Mouse (Mus musculus) large intestine, adult 2 months (tissue): ENCODE measurements around the gene Cdc42bpg. TPM values are rescaled to one million over a fixed set of nuclear protein-coding genes. Genes with fewer than 3 reads are reported as not detected.
"Not testable (repeated sequence)": the region's sequence is repeated elsewhere in the genome, so short reads cannot be mapped to it uniquely, and the experiment has no call there.

Experiments
- DNase-seq: peaks from one replicate; pipeline ENCODE4 v3.0.0-alpha.2; 2012; ENCODE audit warnings: low read depth, low spot score
- WGBS: fragments of 180-500 bp; shearing (Covaris S2); methylation state at CpG from one replicate; pipeline ENCODE4 v1.1.7; 2018; 5-methylcytosine and 5-hydroxymethylcytosine counted together
- polyA plus RNA-seq: library from polyadenylated mRNA; depleted of rRNA; stranded (reverse); fragments of >200 nt; gene quantifications from 2 replicates; pipeline ENCODE4 v1.2.3, GENCODE M21; 2012

Cdc42bpg gene
- polyA plus RNA-seq, 1 experiment = 20.7 TPM

DNA sequence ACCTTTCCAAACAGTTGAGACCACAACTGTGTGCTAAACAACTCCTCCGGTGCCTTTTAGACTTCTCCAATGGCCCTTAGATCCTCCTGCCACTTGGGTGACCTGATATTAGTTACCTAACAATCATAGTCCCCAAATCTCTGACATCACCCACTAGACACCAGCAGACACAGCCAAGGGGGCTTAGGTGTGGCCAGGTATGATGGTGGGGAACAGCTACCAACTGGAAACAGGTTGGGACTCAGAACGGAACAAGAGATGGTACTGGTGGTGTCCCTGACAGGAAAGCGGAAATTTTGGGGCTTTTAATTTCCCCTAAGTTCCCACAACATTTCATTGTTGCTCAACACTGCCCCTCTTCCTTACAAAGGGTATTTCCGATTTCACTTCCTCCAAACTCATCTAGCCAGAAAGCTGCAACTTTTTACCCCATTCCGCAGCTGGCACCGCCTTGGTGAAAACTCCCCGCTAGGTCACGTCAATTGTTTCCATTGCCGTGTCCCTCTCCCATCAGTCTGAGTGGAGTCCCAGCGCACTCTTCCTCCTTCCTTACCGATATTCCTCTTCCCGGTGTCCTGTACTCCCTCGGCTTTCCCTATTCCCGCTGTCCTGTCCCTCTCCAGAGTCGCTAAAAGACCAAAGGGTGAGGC, 30.4 kb upstream of the Cdc42bpg start:
- DNase-seq = no peak
- WGBS = 5% methylated on average over 15 of the region's 15 CpGs

DNA sequence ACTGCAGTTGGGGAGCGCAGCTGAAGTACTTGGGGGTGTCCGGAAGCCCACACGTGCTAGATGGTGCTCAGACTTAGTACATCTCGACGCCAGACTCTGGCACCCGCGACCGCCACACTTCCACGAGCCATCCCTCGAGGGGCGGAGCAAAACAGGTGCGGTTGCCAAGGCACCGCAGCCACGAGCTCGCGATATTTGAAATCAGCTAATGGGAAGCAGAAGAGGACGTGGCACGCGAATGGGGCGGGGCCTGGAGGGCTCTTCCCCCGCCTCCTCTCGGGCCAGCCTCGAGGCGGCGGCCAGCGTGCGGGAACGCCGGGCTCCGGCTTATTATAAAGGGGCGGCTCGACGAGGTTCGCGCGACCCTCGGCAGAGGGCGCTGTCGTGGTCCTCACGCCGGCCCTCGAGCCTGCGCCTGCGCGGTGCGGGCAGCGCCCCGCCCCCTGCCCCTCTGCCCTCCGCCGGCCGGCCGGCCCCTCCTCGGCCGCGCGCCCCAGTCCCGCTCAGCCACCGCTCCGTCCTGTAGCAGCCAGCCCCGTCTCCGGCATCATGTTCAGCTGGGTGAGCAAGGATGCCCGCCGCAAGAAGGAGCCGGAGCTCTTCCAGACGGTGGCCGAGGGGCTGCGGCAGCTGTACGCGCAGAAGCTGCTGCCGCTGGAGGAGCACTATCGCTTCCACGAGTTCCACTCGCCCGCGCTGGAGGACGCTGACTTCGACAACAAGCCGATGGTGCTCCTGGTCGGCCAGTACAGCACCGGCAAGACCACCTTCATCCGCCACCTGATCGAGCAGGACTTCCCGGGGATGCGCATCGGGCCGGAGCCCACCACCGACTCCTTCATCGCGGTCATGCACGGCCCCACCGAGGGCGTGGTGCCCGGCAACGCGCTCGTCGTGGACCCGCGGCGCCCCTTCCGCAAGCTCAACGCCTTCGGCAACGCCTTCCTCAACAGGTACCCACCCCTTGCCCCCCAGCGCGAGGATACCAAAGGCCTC, 29.5 kb upstream of the Cdc42bpg start, which contains the start of gene Ehd1:
Gene Ehd1, plus strand, starts transcription at position 300 of the 996 bp plus-strand sequence.
- no peak for DNase-seq
- WGBS = under 1% methylated on average over 106 of the region's 106 CpGs

GRCm38 (mm10) chr19:6277661-6278438, 28.4 kb upstream of the Cdc42bpg start:
- no peak for DNase-seq
- WGBS = 3% methylated on average over 10 of the region's 10 CpGs

- DNase-seq = no peak
- 14% methylated on average over 6 of the region's 6 CpGs for WGBS
Measured at GRCm38 (mm10) chr19:6278439-6279073, 27.7 kb upstream of the Cdc42bpg start.

DNA sequence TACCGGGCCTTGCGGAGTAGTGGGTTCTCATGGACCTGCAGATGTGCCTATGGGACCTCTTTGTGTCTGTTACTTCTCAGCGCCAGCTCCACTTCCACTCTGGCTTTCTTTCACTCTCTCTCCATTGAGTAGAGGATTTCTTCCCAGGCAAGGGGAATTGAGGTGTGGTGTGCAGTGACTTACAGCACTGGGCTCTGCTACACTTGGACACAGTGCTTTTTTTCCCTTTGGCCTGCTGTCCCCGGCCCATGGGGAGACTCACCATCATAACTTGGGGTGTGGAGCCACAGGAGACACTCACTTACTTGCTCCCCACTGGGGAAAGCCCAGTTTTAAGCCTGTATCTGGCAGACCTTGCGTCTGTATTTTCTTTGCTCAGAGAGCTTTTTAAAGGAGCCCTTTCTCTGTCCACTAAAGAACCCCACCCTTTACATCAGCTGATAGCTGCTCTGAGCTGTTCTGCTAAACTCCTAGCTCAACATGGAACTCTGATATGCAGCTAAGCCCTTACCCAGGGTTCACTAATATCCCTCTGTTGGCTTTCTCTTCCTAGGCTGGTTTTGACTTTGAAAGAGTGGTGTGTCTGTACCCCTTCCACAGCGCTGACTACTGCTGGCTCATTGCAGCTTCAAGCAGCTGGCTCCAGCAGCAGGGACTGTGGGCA, 26.6 kb upstream of the Cdc42bpg start:
- 75% methylated on average over 6 of the region's 6 CpGs for WGBS
- DNase-seq = no peak

DNA sequence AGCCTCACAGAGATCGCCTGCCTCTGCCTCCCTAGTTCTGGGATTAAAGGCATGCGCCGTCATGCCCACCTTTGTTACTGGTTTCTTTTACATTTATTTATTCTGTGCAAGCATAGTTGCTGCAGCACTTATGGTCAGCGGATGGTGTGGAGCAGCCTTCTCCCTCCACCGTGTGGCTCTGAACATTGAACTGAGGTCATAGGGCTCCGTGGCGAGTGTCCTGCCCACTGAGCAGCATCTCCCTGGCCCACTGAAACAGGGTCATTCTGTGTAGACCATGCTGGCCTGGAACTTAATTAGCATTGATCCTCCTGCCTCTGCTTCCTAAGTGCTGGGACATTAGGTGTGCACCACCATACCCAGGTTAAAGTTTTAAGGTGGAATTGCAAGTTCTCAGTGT, 25.7 kb upstream of the Cdc42bpg start:
- 92% methylated on average over 7 of the region's 7 CpGs for WGBS
- no peak for DNase-seq

DNA sequence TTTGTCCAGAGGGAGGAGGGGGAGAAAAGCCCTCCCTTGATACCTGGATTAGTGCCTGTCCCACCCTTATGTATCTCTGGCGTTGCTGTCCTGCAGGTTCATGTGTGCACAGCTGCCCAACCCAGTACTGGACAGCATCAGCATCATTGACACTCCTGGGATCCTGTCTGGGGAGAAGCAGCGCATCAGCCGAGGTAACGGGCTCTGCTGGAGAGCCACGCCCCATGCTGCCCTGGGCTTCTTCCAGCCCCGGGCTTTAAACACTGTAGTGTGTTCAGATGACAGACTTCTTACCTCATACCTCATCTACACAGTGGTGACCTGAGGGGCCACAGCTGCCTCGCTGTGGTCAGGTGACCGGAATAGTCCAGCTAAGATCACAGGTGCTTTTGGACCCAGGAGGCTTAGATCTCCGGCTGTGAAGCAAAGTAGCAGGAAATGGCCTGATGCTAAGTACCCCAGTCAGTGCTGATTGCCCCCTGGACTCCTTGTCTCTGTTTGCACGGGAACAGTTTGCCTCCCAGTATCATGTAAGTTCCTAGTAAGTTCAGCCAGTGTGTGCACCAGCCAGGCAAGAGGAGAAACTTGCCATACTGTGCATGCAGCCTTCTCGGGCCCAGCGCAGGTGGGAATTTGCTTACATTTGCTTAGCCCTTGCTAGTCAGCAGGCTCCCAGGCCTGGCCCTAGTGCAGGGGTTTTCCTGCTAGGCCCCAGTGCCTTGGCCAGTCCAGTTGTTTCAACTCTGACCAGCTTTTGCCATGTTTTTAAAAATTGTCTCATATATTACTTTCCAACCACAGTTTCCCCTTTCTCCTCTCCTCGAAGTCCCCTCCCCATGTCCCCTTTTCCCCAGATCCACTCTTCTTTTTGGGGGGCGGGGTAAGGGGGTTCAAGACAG, 24.9 kb upstream of the Cdc42bpg start:
- 72% methylated on average over 14 of the region's 14 CpGs for WGBS
- DNase-seq = no peak

- no peak for DNase-seq
- whole genome bisulfite sequencing = 67% methylated on average over 5 of the region's 5 CpGs
Measured at GRCm38 (mm10) chr19:6283001-6283400, 23.3 kb upstream of the Cdc42bpg start.

GRCm38 (mm10) chr19:6284502-6284901, 21.8 kb upstream of the Cdc42bpg start:
- WGBS = 93% methylated on average over 12 of the region's 12 CpGs
- no peak for DNase-seq

GRCm38 (mm10) chr19:6285226-6285625, 21.0 kb upstream of the Cdc42bpg start:
- no peak for DNase-seq
- 61% methylated on average over 8 of the region's 8 CpGs for WGBS

- 67% methylated on average over 7 of the region's 7 CpGs for WGBS
- no peak for DNase-seq
Measured at GRCm38 (mm10) chr19:6285632-6286433, 20.4 kb upstream of the Cdc42bpg start.

- WGBS = 86% methylated on average over 19 of the region's 19 CpGs
- no peak for DNase-seq
Measured at GRCm38 (mm10) chr19:6286434-6287401, 19.5 kb upstream of the Cdc42bpg start.

- 69% methylated on average over 13 of the region's 13 CpGs for WGBS
- no peak for DNase-seq
Measured at GRCm38 (mm10) chr19:6288236-6288894, 17.9 kb upstream of the Cdc42bpg start.

DNA sequence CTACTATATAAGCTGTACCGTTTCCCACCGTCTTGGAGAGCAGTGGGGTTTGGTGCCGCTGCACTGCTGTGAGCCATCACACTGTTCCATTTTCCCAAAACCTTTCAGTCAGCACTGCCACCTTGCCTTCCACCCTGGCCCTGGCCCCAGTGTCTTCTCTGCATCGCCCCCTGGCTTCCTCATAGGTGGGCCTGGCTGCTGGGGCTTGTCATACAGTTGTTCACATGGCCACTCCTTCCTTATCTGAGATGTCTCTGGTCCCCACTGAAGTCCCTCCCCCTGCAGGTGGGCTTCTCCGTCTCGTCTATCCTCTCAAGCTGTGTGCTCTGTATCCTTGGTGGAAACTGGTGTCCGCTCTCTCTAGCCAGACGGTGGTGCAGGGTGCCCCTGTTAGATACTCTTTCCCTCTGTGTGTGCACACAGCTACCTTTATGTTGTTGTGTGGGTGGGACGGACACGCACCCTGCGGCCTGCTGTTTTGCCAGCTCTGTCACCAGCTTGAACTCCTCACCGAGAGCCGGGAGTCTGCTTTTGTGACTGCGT, 16.5 kb upstream of the Cdc42bpg start:
- no peak for DNase-seq
- WGBS = 94% methylated on average over 14 of the region's 14 CpGs

- WGBS = 70% methylated on average over 5 of the region's 6 CpGs
- not testable (repeated sequence) for DNase-seq
Measured at GRCm38 (mm10) chr19:6290720-6291116, 15.5 kb upstream of the Cdc42bpg start.
